Mouse (Mus musculus) lung, embryonic 14.5 days (tissue): Measurements from ENCODE around the gene Tmem131l. TPM values are rescaled to one million over a fixed set of nuclear protein-coding genes. Genes with fewer than 3 reads are reported as not detected.

ENCODE experiments used
- ATAC-seq: fragments of 200-750 bp; cut with Nextera tagmentation; 2 replicates; pipeline ENCODE4 v1.8.0; 2017; ENCODE audit warnings: mild to moderate bottlenecking, moderate TSS enrichment, moderate library complexity; ENCODE audit not compliant: insufficient read depth
- DNase-seq: peaks from one replicate; pipeline ENCODE4 v3.0.0-alpha.2; 2015
- H3K27ac ChIP-seq: fragments of 300-500 bp; sonication (generic); 2 replicates; pipeline ENCODE4 v1.5.1; 2014; ENCODE audit warnings: low read depth, mild to moderate bottlenecking, moderate library complexity
- H3K27me3 ChIP-seq: fragments of 300-500 bp; sonication (generic); 2 replicates; pipeline ENCODE4 v1.6.1; 2014; ENCODE audit warnings: low read length, control low read depth; ENCODE audit not compliant: insufficient read depth
- H3K36me3 ChIP-seq: fragments of 300-500 bp; sonication (generic); 2 replicates; pipeline ENCODE4 v1.6.1; 2014; ENCODE audit warnings: control low read depth; ENCODE audit not compliant: insufficient read depth
- H3K4me1 ChIP-seq: fragments of 300-500 bp; sonication (generic); 2 replicates; pipeline ENCODE4 v1.6.1; 2014; ENCODE audit warnings: antibody characterized with exemption, control low read depth; ENCODE audit not compliant: insufficient read depth
- H3K4me2 ChIP-seq: fragments of 300-500 bp; sonication (generic); 2 replicates; pipeline ENCODE4 v1.6.1; 2014; ENCODE audit warnings: mild to moderate bottlenecking
- H3K4me3 ChIP-seq: fragments of 300-500 bp; sonication (generic); 2 replicates; pipeline ENCODE4 v1.5.1; 2014; ENCODE audit warnings: low read depth, low read length
- H3K9ac ChIP-seq: fragments of 300-500 bp; sonication (generic); 2 replicates; pipeline ENCODE4 v1.6.1; 2014
- H3K9me3 ChIP-seq: fragments of 300-500 bp; sonication (generic); 2 replicates; pipeline ENCODE4 v1.6.1; 2016; ENCODE audit warnings: low read depth, low read length, control low read depth
- CTCF ChIP-seq: IDR thresholded peaks from 2 replicates; pipeline ENCODE4 v1.5.1; 2016; ENCODE audit warnings: antibody characterized with exemption, low read depth
- WGBS: fragments of 180-500 bp; shearing (Covaris S2); extraction: QIAGEN DNeasy Blood & Tissue Kit; methylation state at CpG from one replicate; pipeline ENCODE4 v1.1.7; 2014; 5-methylcytosine and 5-hydroxymethylcytosine counted together
- polyA plus RNA-seq: library from polyadenylated mRNA; unstranded; fragments of >200 nt; fragmentation: Nextera tagmentation; extraction: Ambion mirVana; gene quantifications from 2 replicates; pipeline ENCODE4 v1.2.1, GENCODE M21; 2014

Gene Tmem131l
- polyA plus RNA-seq, 1 experiment from 2014 or later: 61.9 TPM

GRCm38 (mm10) chr3:83905161-83905560, 134.8 kb downstream of the Tmem131l start:
- H3K36me3 ChIP-seq: peaks cover 87% of the 10 kb centered on the region
- peak; percentile 9 for DNase-seq

GRCm38 (mm10) chr3:83904176-83904958, 135.6 kb downstream of the Tmem131l start:
- no peak overlapping the region for H3K4me2 ChIP-seq
- ATAC-seq: no peak; the same call in 1 of the 2 replicates
- H3K4me1 ChIP-seq: no peaks in the 10 kb centered on the region
- peaks cover 88% of the 10 kb centered on the region for H3K36me3 ChIP-seq
- H3K4me3 ChIP-seq: no peak overlapping the region
- WGBS: 66% methylated on average over 14 of the region's 14 CpGs
- H3K9me3 ChIP-seq: no peaks in the 10 kb centered on the region
- no peak for TF ChIP-seq CTCF
- peak; percentile 13 for DNase-seq
- H3K9ac ChIP-seq: no peak overlapping the region
- H3K27ac ChIP-seq: no peak overlapping the region
- no peaks in the 10 kb centered on the region for H3K27me3 ChIP-seq

More at GRCm38 (mm10) chr3:83905161-83905560, 134.8 kb downstream of the Tmem131l start:
- TF ChIP-seq CTCF: no peak
- Histone ChIP-seq H3K9me3 (no peaks in the 10 kb centered on the region), H3K27ac (no peak overlapping the region), H3K27me3 (no peaks in the 10 kb centered on the region), H3K4me3 (no peak overlapping the region), H3K4me1 (no peaks in the 10 kb centered on the region), H3K4me2 (no peak overlapping the region), H3K9ac (no peak overlapping the region)
- WGBS: 74% methylated on average over 6 of the region's 6 CpGs
- no peak for ATAC-seq

- Histone ChIP-seq H3K4me3 (no peak overlapping the region), H3K27me3 (no peaks in the 10 kb centered on the region), H3K4me1 (no peaks in the 10 kb centered on the region), H3K9me3 (no peaks in the 10 kb centered on the region), H3K9ac (no peak overlapping the region), H3K27ac (no peak overlapping the region), H3K4me2 (no peak overlapping the region), H3K36me3 (peaks cover 90% of the 10 kb centered on the region)
- DNase-seq (no peak), ATAC-seq (no peak)
- WGBS: 89% methylated on average over 5 of the region's 5 CpGs
- TF ChIP-seq CTCF: no peak
These were observed 137.0 kb downstream of the Tmem131l start for GRCm38 (mm10) chr3:83902943-83903342.

GRCm38 (mm10) chr3:83902459-83902858, 137.5 kb downstream of the Tmem131l start:
- no peak for DNase-seq

GRCm38 (mm10) chr3:83900756-83901373, 139.1 kb downstream of the Tmem131l start:
- TF ChIP-seq CTCF: no peak
- DNase-seq (no peak), ATAC-seq (no peak)
- 89% methylated on average over 12 of the region's 12 CpGs for WGBS
- Histone ChIP-seq H3K4me1 (no peaks in the 10 kb centered on the region), H3K4me3 (no peak overlapping the region), H3K36me3 (peaks cover 86% of the 10 kb centered on the region), H3K4me2 (no peak overlapping the region), H3K9me3 (no peaks in the 10 kb centered on the region), H3K9ac (no peak overlapping the region), H3K27ac (no peak overlapping the region), H3K27me3 (no peaks in the 10 kb centered on the region)

More at GRCm38 (mm10) chr3:83902459-83902858, 137.5 kb downstream of the Tmem131l start:
- Histone ChIP-seq H3K9me3 (no peaks in the 10 kb centered on the region), H3K4me3 (no peak overlapping the region), H3K4me2 (no peak overlapping the region), H3K4me1 (no peaks in the 10 kb centered on the region), H3K27ac (no peak overlapping the region), H3K36me3 (peaks cover 95% of the 10 kb centered on the region), H3K27me3 (no peaks in the 10 kb centered on the region), H3K9ac (no peak overlapping the region)
- 88% methylated on average over 8 of the region's 8 CpGs for WGBS
- ATAC-seq: no peak
- no peak for TF ChIP-seq CTCF

GRCm38 (mm10) chr3:83899556-83899955, 140.4 kb downstream of the Tmem131l start:
- Histone ChIP-seq H3K27ac (no peak overlapping the region), H3K9me3 (no peaks in the 10 kb centered on the region), H3K4me1 (no peaks in the 10 kb centered on the region), H3K9ac (no peak overlapping the region), H3K36me3 (peaks cover 73% of the 10 kb centered on the region), H3K4me2 (no peak overlapping the region), H3K27me3 (no peaks in the 10 kb centered on the region), H3K4me3 (no peak overlapping the region)
- DNase-seq: peak; percentile 74
- peak; percentile 80 for TF ChIP-seq CTCF
- 58% methylated on average over 8 of the region's 8 CpGs for WGBS
- ATAC-seq: peak; percentile 42; the same call in 1 of the 2 replicates

- Histone ChIP-seq H3K4me2 (no peak overlapping the region), H3K4me1 (no peaks in the 10 kb centered on the region), H3K27ac (no peak overlapping the region), H3K36me3 (peaks cover 60% of the 10 kb centered on the region), H3K27me3 (no peaks in the 10 kb centered on the region), H3K4me3 (no peak overlapping the region), H3K9ac (no peak overlapping the region), H3K9me3 (no peaks in the 10 kb centered on the region)
- DNase-seq: no peak
- whole genome bisulfite sequencing: 93% methylated on average over 9 of the region's 9 CpGs
- ATAC-seq: no peak
- TF ChIP-seq CTCF: no peak
These were observed 141.7 kb downstream of the Tmem131l start for GRCm38 (mm10) chr3:83898246-83898645.
